Mouse (Mus musculus) midbrain, embryonic 12.5 days (tissue): ENCODE data around the gene Ipo5. TPM values are rescaled to one million over a fixed set of nuclear protein-coding genes. Genes with fewer than 3 reads are reported as not detected.

Experiments used
- ATAC-seq: fragments of 200-750 bp; cut with Nextera tagmentation; 2 replicates; pipeline ENCODE4 v1.8.0; 2017; ENCODE audit warnings: low read depth, moderate TSS enrichment, moderate library complexity; ENCODE audit not compliant: low FRiP score
- H3K27ac ChIP-seq: fragments of 300-500 bp; sonication (generic); replicated peaks from 2 replicates; pipeline ENCODE4 v1.5.1; 2016; ENCODE audit warnings: mild to moderate bottlenecking
- H3K27me3 ChIP-seq: fragments of 300-500 bp; sonication (generic); 2 replicates; pipeline ENCODE4 v1.6.1; 2016; ENCODE audit warnings: mild to moderate bottlenecking
- H3K36me3 ChIP-seq: fragments of 300-500 bp; sonication (generic); 2 replicates; pipeline ENCODE4 v1.6.1; 2016
- H3K4me1 ChIP-seq: fragments of 300-500 bp; sonication (generic); 2 replicates; pipeline ENCODE4 v1.6.1; 2016
- H3K4me2 ChIP-seq: fragments of 300-500 bp; sonication (generic); replicated peaks from 2 replicates; pipeline ENCODE4 v1.6.1; 2016; ENCODE audit warnings: mild to moderate bottlenecking, moderate library complexity
- H3K4me3 ChIP-seq: fragments of 300-500 bp; sonication (generic); 2 replicates; pipeline ENCODE4 v1.5.1; 2016; ENCODE audit warnings: mild to moderate bottlenecking
- H3K9ac ChIP-seq: fragments of 300-500 bp; sonication (generic); replicated peaks from 2 replicates; pipeline ENCODE4 v1.6.1; 2016; ENCODE audit warnings: mild to moderate bottlenecking, moderate library complexity
- H3K9me3 ChIP-seq: fragments of 300-500 bp; sonication (generic); 2 replicates; pipeline ENCODE4 v1.6.1; 2016; ENCODE audit warnings: mild to moderate bottlenecking
- WGBS: fragments of 180-500 bp; shearing (Covaris S2); methylation state at CpG from one replicate; pipeline ENCODE4 v1.1.7; 2016; 5-methylcytosine and 5-hydroxymethylcytosine counted together
- polyA plus RNA-seq: library from polyadenylated mRNA; unstranded; fragments of >200 nt; fragmentation: Nextera tagmentation; extraction: Ambion mirVana; gene quantifications from 2 replicates; pipeline ENCODE4 v1.2.1, GENCODE M21; 2016

Gene Ipo5
- polyA plus RNA-seq, 1 experiment from 2014 or later, result 112 TPM

GRCm38 (mm10) chr14:120925731-120926585 is 14.9 kb downstream of the Ipo5 start:
- no peaks in the 10 kb centered on the region for H3K4me1 ChIP-seq
- H3K4me3 ChIP-seq, result no peak overlapping the region
- H3K36me3 ChIP-seq, result peaks cover 90% of the 10 kb centered on the region
- no peak for ATAC-seq
- H3K4me2 ChIP-seq, result no peak overlapping the region
- WGBS, result 95% methylated on average over 14 of the region's 14 CpGs
- no peak overlapping the region for H3K9ac ChIP-seq
- no peak overlapping the region for H3K27ac ChIP-seq
- H3K9me3 ChIP-seq, result no peaks in the 10 kb centered on the region
- no peaks in the 10 kb centered on the region for H3K27me3 ChIP-seq

- Histone ChIP-seq H3K4me3 (no peak overlapping the region), H3K27ac (no peak overlapping the region), H3K4me1 (no peaks in the 10 kb centered on the region), H3K4me2 (no peak overlapping the region), H3K9me3 (no peaks in the 10 kb centered on the region), H3K27me3 (no peaks in the 10 kb centered on the region), H3K9ac (no peak overlapping the region), H3K36me3 (peaks cover 78% of the 10 kb centered on the region)
- WGBS, result 96% methylated on average over 4 of the region's 4 CpGs
- no peak for ATAC-seq
These were observed 20.2 kb downstream of the Ipo5 start for GRCm38 (mm10) chr14:120931236-120931635.

DNA sequence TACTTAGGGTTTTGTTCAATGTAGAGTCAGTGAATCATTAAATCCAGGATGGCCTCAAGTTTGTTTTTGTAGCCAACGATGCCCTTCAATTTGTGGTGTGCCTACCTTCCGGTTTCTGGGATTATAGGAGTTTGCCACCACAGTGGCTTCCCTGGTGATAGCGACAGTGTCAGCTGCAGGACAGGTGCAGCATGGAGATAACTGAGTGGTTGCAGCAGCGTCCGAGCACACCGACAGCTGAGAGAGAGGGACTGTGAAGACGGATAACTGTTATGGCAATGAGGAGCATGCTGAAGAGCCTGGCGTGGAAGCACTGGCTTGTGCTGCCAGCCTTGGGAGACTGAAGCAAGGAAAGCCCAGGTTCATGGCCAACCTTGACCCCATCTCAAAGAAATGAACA is 22.6 kb downstream of the Ipo5 start:
- H3K9me3 ChIP-seq, result no peaks in the 10 kb centered on the region
- no peak for ATAC-seq
- no peaks in the 10 kb centered on the region for H3K4me1 ChIP-seq
- H3K36me3 ChIP-seq, result peaks cover 84% of the 10 kb centered on the region
- H3K9ac ChIP-seq, result no peak overlapping the region
- no peak overlapping the region for H3K4me2 ChIP-seq
- H3K4me3 ChIP-seq, result no peak overlapping the region
- 92% methylated on average over 8 of the region's 8 CpGs for WGBS
- H3K27me3 ChIP-seq, result no peaks in the 10 kb centered on the region
- H3K27ac ChIP-seq, result no peak overlapping the region

DNA sequence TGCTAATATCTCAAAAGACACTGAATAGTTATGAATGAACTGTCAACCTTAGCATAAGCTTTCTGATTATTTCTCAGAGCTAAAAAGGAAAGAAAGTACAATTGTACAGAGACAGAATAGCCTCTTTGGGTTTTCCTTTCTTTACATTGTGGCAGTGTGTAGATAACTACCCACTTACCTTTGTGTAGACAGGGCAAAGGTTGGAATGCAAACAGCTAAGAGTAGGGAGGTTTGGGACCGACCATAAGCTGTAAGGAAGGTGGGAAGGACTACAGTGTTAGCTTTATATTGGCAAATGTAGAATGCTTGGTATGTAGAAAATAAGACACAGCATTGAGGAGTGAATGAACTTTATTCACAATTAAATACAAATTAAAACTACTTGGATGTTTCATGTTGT is 26.1 kb downstream of the Ipo5 start:
- 83% methylated on average over 1 of the region's 1 CpGs for WGBS

GRCm38 (mm10) chr14:120942803-120943202 is 31.8 kb downstream of the Ipo5 start:
- WGBS, result 93% methylated on average over 9 of the region's 9 CpGs
- H3K27me3 ChIP-seq, result no peaks in the 10 kb centered on the region
- ATAC-seq, result no peak
- no peak overlapping the region for H3K4me3 ChIP-seq
- no peaks in the 10 kb centered on the region for H3K9me3 ChIP-seq
- peaks cover 96% of the 10 kb centered on the region for H3K36me3 ChIP-seq
- no peak overlapping the region for H3K9ac ChIP-seq
- no peak overlapping the region for H3K4me2 ChIP-seq
- no peaks in the 10 kb centered on the region for H3K4me1 ChIP-seq
- no peak overlapping the region for H3K27ac ChIP-seq

More for the DNA sequence above, 26.1 kb downstream of the Ipo5 start:
- no peaks in the 10 kb centered on the region for H3K4me1 ChIP-seq
- H3K9ac ChIP-seq, result no peak overlapping the region
- no peak overlapping the region for H3K27ac ChIP-seq
- peaks cover 97% of the 10 kb centered on the region for H3K36me3 ChIP-seq
- H3K4me2 ChIP-seq, result no peak overlapping the region
- H3K4me3 ChIP-seq, result no peak overlapping the region
- ATAC-seq, result no peak
- H3K9me3 ChIP-seq, result no peaks in the 10 kb centered on the region
- H3K27me3 ChIP-seq, result no peaks in the 10 kb centered on the region

DNA sequence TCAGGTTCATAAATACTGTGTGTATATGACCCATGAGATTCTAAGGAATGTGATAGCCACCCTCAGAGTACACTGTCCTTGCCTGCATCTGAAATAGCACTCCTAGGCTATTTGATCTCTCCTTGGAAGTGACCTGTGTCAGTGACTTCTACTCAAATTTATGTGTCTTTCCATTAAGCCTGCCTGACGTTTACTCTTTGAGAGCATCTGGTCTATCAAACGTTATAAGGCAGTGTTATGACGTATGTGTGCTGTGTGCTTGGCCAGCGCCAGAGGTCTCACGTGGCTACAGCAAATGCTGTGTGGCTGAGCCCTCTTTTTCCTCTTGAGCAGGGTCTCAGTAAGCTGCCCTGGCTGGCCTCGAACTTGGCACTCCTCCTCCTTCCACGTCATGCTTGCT is 34.1 kb downstream of the Ipo5 start:
- no peak overlapping the region for H3K27ac ChIP-seq
- WGBS, result 90% methylated on average over 7 of the region's 7 CpGs
- H3K9me3 ChIP-seq, result no peaks in the 10 kb centered on the region
- H3K9ac ChIP-seq, result no peak overlapping the region
- no peak for ATAC-seq
- H3K4me3 ChIP-seq, result no peak overlapping the region
- no peaks in the 10 kb centered on the region for H3K27me3 ChIP-seq
- H3K4me2 ChIP-seq, result no peak overlapping the region
- H3K36me3 ChIP-seq, result peaks cover 95% of the 10 kb centered on the region
- H3K4me1 ChIP-seq, result no peaks in the 10 kb centered on the region

DNA sequence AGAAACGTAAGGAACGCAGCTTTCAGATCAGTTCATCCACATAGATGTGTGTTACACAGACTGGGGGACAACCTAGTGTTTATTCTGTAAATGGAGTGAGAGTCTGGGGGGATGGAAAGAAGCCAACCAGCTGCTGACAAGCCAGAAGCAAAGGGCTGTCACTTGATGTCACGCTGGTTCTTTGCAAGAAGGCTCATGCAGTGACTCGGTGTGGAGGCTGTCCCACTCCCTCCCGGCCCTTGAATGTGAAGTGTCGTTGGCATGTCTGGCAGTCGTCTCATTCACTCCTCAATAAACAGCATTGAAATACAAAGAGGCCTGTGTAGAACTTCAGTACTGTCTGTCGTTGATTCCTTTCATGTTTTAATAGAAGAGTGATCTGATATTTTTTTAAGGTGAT is 36.1 kb downstream of the Ipo5 start:
- Histone ChIP-seq H3K4me2 (no peak overlapping the region), H3K4me3 (no peak overlapping the region), H3K36me3 (peaks cover 78% of the 10 kb centered on the region), H3K27ac (no peak overlapping the region), H3K4me1 (no peaks in the 10 kb centered on the region), H3K9ac (no peak overlapping the region), H3K27me3 (no peaks in the 10 kb centered on the region), H3K9me3 (no peaks in the 10 kb centered on the region)
- ATAC-seq, result no peak
- WGBS, result 78% methylated on average over 8 of the region's 8 CpGs

DNA sequence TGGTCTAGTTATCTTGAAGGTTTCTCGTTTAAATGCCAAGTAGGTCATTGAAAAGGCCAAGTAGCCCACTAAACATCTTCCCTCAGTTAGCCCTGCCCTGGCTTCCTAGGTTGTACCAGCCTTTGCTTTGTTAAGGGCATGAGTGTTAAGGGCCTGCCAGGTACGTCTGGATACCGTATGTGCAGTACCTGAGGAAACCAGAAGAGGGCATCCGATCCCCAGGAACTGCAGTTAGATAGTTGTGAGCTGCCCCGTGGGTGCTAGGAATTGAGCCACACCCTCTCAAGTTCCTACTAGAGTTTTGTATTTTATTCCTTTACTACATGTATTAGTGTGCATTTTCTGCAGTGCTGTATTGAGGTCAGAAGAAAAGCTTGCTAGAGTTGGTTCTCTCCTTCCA is 38.0 kb downstream of the Ipo5 start:
- Histone ChIP-seq H3K4me2 (no peak overlapping the region), H3K36me3 (peaks cover 59% of the 10 kb centered on the region), H3K4me3 (no peak overlapping the region), H3K9me3 (no peaks in the 10 kb centered on the region), H3K27ac (no peak overlapping the region), H3K4me1 (no peaks in the 10 kb centered on the region), H3K27me3 (no peaks in the 10 kb centered on the region), H3K9ac (no peak overlapping the region)
- ATAC-seq, result no peak
- 96% methylated on average over 5 of the region's 5 CpGs for WGBS

- no peak overlapping the region for H3K27ac ChIP-seq
- H3K4me1 ChIP-seq, result no peaks in the 10 kb centered on the region
- H3K4me2 ChIP-seq, result no peak overlapping the region
- 83% methylated on average over 2 of the region's 2 CpGs for WGBS
- H3K36me3 ChIP-seq, result peaks cover 48% of the 10 kb centered on the region
- no peak for ATAC-seq
- H3K27me3 ChIP-seq, result no peaks in the 10 kb centered on the region
- no peaks in the 10 kb centered on the region for H3K9me3 ChIP-seq
- no peak overlapping the region for H3K4me3 ChIP-seq
- no peak overlapping the region for H3K9ac ChIP-seq
These were observed 39.0 kb downstream of the Ipo5 start for GRCm38 (mm10) chr14:120950068-120950467.

DNA sequence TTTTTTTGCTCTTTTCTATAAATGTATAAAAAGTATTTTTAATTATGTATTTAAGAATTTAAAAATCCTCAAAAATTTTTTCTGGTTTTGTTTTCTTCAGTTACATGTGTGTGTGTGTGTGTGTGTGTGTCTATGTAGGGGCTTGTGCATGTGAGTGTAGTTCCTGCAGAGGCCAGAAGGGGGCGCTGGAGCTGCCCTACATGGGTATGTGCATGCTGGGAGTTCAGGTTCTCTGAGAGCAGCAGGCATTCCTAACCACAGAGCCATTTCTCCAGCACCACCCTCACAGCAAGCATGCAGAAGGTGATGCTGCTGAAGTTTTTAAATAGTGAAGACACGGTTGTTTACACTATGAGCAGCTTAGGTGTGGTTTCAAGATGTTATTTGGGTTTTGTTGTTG is 41.4 kb downstream of the Ipo5 start:
- H3K4me2 ChIP-seq, result no peak overlapping the region
- no peak for ATAC-seq

GRCm38 (mm10) chr14:120960551-120960950 is 49.5 kb downstream of the Ipo5 start:
- no peaks in the 10 kb centered on the region for H3K27me3 ChIP-seq
- peak; percentile 23; the same call in 1 of the 2 replicates for ATAC-seq
- H3K9me3 ChIP-seq, result no peaks in the 10 kb centered on the region
- no peak overlapping the region for H3K4me3 ChIP-seq
- H3K4me2 ChIP-seq, result no peak overlapping the region
- no peaks in the 10 kb centered on the region for H3K36me3 ChIP-seq
- H3K27ac ChIP-seq, result no peak overlapping the region
- no peaks in the 10 kb centered on the region; the same call in 1 of the 2 replicates for H3K4me1 ChIP-seq
- WGBS, result 55% methylated on average over 6 of the region's 8 CpGs
- H3K9ac ChIP-seq, result no peak overlapping the region

More for the DNA sequence above, 41.4 kb downstream of the Ipo5 start:
- Histone ChIP-seq H3K9me3 (no peaks in the 10 kb centered on the region), H3K4me3 (no peak overlapping the region), H3K9ac (no peak overlapping the region), H3K27me3 (no peaks in the 10 kb centered on the region), H3K27ac (no peak overlapping the region), H3K36me3 (peaks cover 25% of the 10 kb centered on the region), H3K4me1 (no peaks in the 10 kb centered on the region)
- 48% methylated on average over 2 of the region's 2 CpGs for WGBS

DNA sequence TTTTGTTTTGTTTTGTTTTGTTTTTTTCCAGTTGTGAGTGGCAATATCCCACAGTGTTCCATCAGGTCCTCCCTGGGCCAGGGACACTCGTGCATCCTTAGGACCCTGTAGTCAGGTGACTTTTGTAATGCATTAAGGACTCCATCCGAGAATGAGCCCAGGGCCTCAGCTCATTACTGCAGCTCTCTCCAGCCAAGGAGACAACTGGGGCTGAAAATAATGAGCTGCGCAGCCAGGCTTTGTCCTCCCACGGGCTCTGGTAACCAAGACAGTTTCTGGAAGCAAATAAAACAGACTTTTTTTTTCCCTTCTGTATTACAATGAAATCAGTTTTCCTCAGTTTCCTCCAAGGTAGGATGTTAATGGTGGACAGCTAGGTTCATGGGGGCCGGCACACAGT is 50.0 kb downstream of the Ipo5 start:
- ATAC-seq, result peak; percentile 75; the same call in 1 of the 2 replicates
- Histone ChIP-seq H3K9me3 (no peaks in the 10 kb centered on the region), H3K4me1 (no peaks in the 10 kb centered on the region; the same call in 1 of the 2 replicates), H3K4me3 (no peak overlapping the region), H3K4me2 (no peak overlapping the region), H3K27ac (peak overlapping the region; percentile 61; the same call in 1 of the 2 replicates), H3K27me3 (no peaks in the 10 kb centered on the region), H3K36me3 (no peaks in the 10 kb centered on the region), H3K9ac (no peak overlapping the region)
- 50% methylated on average over 5 of the region's 5 CpGs for WGBS
